Mouse (Mus musculus) small intestine, adult 2 months (tissue): ENCODE measurements around the gene Ceacam10.

Source experiments
- CTCF ChIP-seq: fragments of 200-500 bp; IDR thresholded peaks from 2 replicates; pipeline ENCODE4 v1.5.1; 2012; ENCODE audit warnings: low read depth, mild to moderate bottlenecking, control low read depth, inconsistent platforms, low read length, moderate library complexity, mixed read lengths; ENCODE audit not compliant: insufficient replicate concordance, insufficient read length; ENCODE audit errors: extremely low read depth
- POLR2A ChIP-seq: fragments of 200-500 bp; IDR thresholded peaks from 2 replicates; pipeline ENCODE4 v1.6.1; 2012; ENCODE audit warnings: low read depth, mild to moderate bottlenecking, control low read depth, inconsistent platforms, low read length, moderate library complexity

- TF ChIP-seq POLR2A (no peak), CTCF (no peak)
Measured at GRCm38 (mm10) chr7:24773942-24774535, 3.0 kb upstream of the Ceacam10 start.
